Mouse (Mus musculus): ENCODE data around the gene Usp46.

Usp46 gene

GRCm38 (mm10) chr5:73953066-73953614, 115.1 kb downstream of the Usp46 start:
- DNase-seq (ENCODE audit: low read depth, low spot score), result peak; percentile 67

DNA sequence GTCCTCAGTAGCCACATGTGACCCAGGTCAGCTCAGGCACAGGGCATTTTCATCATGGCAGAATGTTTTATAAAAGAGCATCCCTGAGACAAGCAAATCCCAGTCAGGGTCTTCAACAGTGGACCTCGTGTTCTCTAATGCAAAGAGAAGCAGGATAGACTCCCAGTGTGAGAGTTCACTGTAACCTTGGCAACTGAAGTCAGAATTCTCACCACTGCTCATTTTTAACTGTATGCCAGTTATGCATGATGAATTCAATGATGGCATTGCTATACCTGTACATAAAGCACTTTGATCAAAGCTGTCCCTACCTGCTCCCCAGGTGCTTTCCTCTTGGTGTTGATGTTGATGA, 116.6 kb downstream of the Usp46 start:
- no peak for DNase-seq (ENCODE audit: low read depth, low spot score)

DNA sequence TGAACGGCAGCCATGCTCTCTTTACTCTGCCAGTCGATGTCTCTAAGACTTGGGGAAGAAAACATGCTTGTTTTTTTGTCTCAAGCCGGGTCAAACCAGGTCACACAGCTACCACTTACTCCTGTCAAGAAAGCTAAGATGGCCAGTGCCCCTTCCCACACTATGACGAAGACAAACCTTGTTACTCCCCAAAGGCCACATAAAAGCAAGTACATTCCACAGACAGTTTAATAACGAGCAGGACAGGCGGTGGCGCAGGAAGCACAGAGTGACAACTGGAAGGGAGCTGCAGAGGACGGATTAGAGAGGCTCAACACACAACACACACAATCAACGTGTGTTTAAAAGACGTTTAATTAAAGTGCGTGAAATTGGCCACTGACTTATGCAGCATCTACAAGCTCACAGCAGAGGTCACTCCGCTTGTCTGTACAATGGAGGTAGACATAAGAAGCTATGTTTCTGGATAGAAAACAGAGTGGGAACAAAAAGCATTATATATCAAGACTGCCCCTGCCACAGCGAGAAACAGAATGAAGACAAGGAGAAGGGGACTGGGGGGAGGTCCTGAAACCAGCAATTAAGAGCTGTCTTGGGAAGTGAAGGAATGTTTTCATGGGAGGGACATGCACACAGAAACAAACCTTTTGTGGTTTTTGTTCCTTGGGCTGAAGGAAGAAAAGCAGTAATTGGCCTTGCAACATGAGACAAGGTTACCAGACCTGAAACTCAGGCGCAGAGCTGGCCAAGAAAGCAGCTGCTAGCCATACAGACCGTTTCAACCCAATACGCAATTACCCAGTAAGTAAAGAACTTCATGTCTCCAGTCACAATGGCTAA, 117.2 kb downstream of the Usp46 start:
- DNase-seq (ENCODE audit: low read depth, low spot score), result peak; percentile 70
